Mouse (Mus musculus) heart, embryonic 15.5 days (tissue): ENCODE measurements around the gene Hunk. TPM values are rescaled to one million over a fixed set of nuclear protein-coding genes. Genes with fewer than 3 reads are reported as not detected.

Experiments used
- ATAC-seq: fragments of 200-750 bp; cut with Nextera tagmentation; replicated peaks from 2 replicates; pipeline ENCODE4 v1.8.0; 2017; ENCODE audit warnings: low read depth, moderate TSS enrichment; ENCODE audit not compliant: insufficient number of reproducible peaks, insufficient read depth, low FRiP score
- H3K27ac ChIP-seq: fragments of 300-500 bp; sonication (generic); 2 replicates; pipeline ENCODE4 v1.5.1; 2015; ENCODE audit warnings: mild to moderate bottlenecking, inconsistent platforms
- H3K27me3 ChIP-seq: fragments of 300-500 bp; sonication (generic); 2 replicates; pipeline ENCODE4 v1.6.1; 2015; ENCODE audit warnings: inconsistent platforms
- H3K36me3 ChIP-seq: fragments of 300-500 bp; sonication (generic); 2 replicates; pipeline ENCODE4 v1.6.1; 2015; ENCODE audit warnings: mild to moderate bottlenecking, inconsistent platforms
- H3K4me1 ChIP-seq: fragments of 300-500 bp; sonication (generic); replicated peaks from 2 replicates; pipeline ENCODE4 v1.6.1; 2015; ENCODE audit warnings: inconsistent platforms
- H3K4me2 ChIP-seq: fragments of 300-500 bp; sonication (generic); 2 replicates; pipeline ENCODE4 v1.6.1; 2015; ENCODE audit warnings: inconsistent platforms, mild to moderate bottlenecking, moderate library complexity
- H3K4me3 ChIP-seq: fragments of 300-500 bp; sonication (generic); 2 replicates; pipeline ENCODE4 v1.5.1; 2015; ENCODE audit warnings: mild to moderate bottlenecking, inconsistent platforms
- H3K9ac ChIP-seq: fragments of 300-500 bp; sonication (generic); 2 replicates; pipeline ENCODE4 v1.6.1; 2015; ENCODE audit warnings: mild to moderate bottlenecking, inconsistent platforms
- H3K9me3 ChIP-seq: fragments of 300-500 bp; sonication (generic); replicated peaks from 2 replicates; pipeline ENCODE4 v1.6.1; 2016; ENCODE audit warnings: inconsistent platforms
- WGBS: fragments of 180-500 bp; shearing (Covaris S2); methylation state at CpG from one replicate; pipeline ENCODE4 v1.1.7; 2015; ENCODE audit warnings: mixed read lengths; 5-methylcytosine and 5-hydroxymethylcytosine counted together
- polyA plus RNA-seq: library from polyadenylated mRNA; unstranded; fragments of >200 nt; fragmentation: Nextera tagmentation; extraction: Ambion mirVana; gene quantifications from 2 replicates; pipeline ENCODE4 v1.2.1, GENCODE M21; 2015

Hunk gene
- polyA plus RNA-seq = 7.2 and 9.8 TPM in 2 replicates

DNA sequence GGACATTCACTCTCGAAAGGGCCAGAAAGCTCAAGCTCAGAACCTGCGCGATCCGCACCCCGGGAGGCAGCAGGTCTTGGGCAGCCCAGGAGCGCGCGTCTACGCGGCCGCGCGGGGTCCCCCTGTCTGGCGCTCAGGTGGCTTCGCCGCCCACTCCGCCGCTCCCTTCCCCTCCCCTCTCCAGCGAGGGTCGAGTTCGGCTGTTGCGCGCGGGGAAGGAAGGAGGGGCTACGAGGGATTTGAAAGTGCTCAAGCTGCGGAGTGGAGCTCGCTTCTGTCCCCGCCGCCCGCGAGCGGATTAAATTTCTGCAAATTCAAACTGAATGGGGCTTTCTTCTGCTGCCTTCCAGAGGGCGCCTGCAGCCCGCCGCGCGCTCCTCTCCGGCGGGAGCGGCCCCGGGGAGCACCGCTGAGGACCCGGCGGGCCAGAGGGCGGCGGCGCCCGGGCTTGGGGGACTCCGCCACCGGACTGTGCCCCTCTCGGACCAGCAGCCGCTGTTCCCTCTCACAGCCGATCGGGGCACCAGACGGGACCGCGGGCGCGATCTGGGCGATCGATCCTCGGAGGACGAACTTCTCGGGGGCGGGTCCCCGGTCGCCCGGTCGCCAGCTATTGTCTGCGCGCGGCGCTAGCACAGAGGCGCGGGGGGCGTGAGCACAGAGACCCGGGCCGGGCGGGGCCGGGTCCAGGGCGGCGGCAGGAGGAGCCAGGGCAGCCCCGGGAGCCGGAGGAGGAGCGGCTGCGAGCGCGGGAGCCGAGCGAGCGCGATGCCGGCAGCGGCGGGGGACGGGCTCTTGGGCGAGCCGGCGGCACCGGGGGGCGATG lies at the start of gene Hunk:
TSS of gene Hunk (plus strand) at position 326 of the 826 bp plus-strand sequence.
- peak; percentile 85 for ATAC-seq
- H3K27ac ChIP-seq = peak within 1 kb of the TSS; percentile 95
- no peaks in the 10 kb centered on the region for H3K36me3 ChIP-seq
- peak within 1 kb of the TSS; percentile 62 for H3K4me3 ChIP-seq
- H3K9ac ChIP-seq = peak within 1 kb of the TSS; percentile 77
- peaks cover 49% of the 10 kb centered on the region for H3K4me1 ChIP-seq
- WGBS = under 1% methylated on average over 85 of the region's 101 CpGs
- H3K4me2 ChIP-seq = peak within 1 kb of the TSS; percentile 75
- H3K27me3 ChIP-seq = no peaks in the 10 kb centered on the region; the same call in 1 of the 2 replicates
- H3K9me3 ChIP-seq = peaks cover 3% of the 10 kb centered on the region; the same call in 1 of the 2 replicates

GRCm38 (mm10) chr16:90339026-90339425 lies 46.8 kb upstream of the Hunk start:
- Histone ChIP-seq H3K27me3 (no peaks in the 10 kb centered on the region), H3K4me2 (no peak overlapping the region), H3K9me3 (no peaks in the 10 kb centered on the region), H3K4me1 (peaks cover 8% of the 10 kb centered on the region), H3K4me3 (no peak overlapping the region), H3K27ac (no peak overlapping the region), H3K36me3 (peaks cover 7% of the 10 kb centered on the region; the same call in 1 of the 2 replicates), H3K9ac (no peak overlapping the region)
- ATAC-seq = no peak
- 87% methylated on average over 6 of the region's 6 CpGs for WGBS

- peaks cover 8% of the 10 kb centered on the region for H3K4me1 ChIP-seq
- H3K27me3 ChIP-seq = no peaks in the 10 kb centered on the region
- no peak overlapping the region for H3K9ac ChIP-seq
- no peaks in the 10 kb centered on the region for H3K9me3 ChIP-seq
- peaks cover 7% of the 10 kb centered on the region; the same call in 1 of the 2 replicates for H3K36me3 ChIP-seq
- H3K4me3 ChIP-seq = no peak overlapping the region
- no peak overlapping the region for H3K4me2 ChIP-seq
- no peak for ATAC-seq
- 65% methylated on average over 5 of the region's 5 CpGs for WGBS
- peak overlapping the region; percentile 39 for H3K27ac ChIP-seq
Measured at GRCm38 (mm10) chr16:90341086-90341485, 44.7 kb upstream of the Hunk start.

DNA sequence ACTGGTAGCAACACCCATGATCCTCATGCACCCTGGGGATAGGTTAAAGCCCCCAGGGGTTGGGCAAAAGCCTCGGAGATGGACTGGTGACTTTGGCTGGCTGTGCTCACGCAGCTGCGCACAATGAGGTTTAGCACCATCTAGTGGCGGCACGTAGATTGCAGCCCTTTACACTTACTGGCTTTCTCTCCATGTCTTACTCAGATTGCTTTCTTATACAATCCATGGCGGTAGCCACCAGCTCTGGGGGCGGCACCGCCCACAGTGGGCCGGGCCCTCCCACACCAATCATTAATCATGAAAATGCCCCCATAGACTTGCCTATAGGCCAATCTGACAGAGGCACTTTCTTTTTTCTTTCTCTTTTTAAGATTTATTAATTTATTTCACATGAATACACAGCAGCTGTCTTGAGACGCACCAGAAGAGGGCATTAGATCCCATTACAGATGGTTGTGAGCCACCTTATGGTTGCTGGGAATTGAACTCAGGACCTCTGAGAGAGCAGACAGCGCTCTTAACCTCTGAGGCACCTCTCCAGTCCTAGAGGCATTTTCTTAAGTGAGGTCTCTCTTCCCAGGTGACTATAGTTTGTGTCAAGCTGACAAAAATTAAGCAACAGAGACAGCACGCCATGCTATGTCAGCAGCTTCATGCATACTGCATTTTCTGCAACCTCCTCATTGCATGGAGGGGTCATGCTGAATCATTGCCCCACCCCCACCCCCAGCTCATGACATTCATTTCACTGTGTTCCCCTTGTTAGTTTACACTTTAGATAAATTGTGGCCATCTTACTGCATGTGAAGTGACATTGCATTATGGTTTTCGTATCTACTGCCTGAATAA lies 35.9 kb upstream of the Hunk start:
- H3K4me3 ChIP-seq = no peak overlapping the region
- no peak overlapping the region for H3K4me2 ChIP-seq
- no peak overlapping the region for H3K27ac ChIP-seq
- H3K9me3 ChIP-seq = no peaks in the 10 kb centered on the region
- H3K9ac ChIP-seq = no peak overlapping the region
- no peaks in the 10 kb centered on the region for H3K27me3 ChIP-seq
- H3K4me1 ChIP-seq = 0 out of 2 replicates have a peak, but pooled peaks cover 2% of the 10 kb centered on the region
- WGBS = 27% methylated on average over 13 of the region's 13 CpGs
- no peaks in the 10 kb centered on the region for H3K36me3 ChIP-seq
- peak; percentile 88 for ATAC-seq

DNA sequence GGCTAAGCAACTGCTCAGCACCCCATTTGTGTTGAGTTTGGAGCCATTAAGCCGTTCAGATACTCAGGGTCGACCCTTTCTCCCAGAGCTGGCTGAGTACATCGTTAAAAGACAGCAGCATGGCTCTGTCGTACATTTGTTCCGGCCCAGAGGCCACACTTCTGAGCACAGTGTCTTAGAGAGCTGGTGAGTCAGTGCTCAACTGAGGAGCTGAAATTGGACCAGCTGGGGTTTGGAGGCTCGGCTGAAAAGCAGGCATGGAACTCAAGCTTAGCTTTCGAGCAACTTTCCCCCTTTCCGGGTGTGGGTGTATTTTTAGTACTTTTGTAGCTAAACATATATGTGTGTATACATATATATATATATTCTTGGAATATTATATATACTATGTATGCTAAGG lies 34.1 kb upstream of the Hunk start:
- no peak for ATAC-seq
- no peaks in the 10 kb centered on the region for H3K27me3 ChIP-seq
- H3K9ac ChIP-seq = no peak overlapping the region
- 0 out of 2 replicates have a peak, but pooled peaks cover 2% of the 10 kb centered on the region for H3K4me1 ChIP-seq
- H3K27ac ChIP-seq = no peak overlapping the region
- no peak overlapping the region for H3K4me2 ChIP-seq
- H3K9me3 ChIP-seq = no peaks in the 10 kb centered on the region
- no peak overlapping the region for H3K4me3 ChIP-seq
- no peaks in the 10 kb centered on the region for H3K36me3 ChIP-seq
- 72% methylated on average over 8 of the region's 8 CpGs for WGBS

DNA sequence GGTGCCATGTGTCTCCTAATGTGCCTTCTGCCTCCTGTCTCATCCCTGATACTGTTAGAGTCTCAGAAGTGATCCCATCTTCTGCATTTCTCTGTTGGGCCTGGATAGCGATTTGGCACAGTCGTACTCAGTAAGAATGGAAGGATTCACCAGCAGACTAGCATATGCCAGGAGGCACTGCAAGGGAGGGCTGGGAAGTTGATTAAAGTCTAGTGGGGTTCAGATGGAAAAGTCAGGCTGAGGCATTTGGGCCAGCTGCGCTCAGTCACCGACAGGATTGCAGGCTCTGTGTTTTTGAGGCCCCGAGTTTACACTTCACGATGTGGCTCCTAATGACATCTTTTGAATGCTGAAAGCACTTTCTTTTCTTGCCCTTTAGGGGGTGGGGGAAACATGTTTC lies 33.1 kb upstream of the Hunk start:
- no peak overlapping the region for H3K9ac ChIP-seq
- no peak overlapping the region for H3K4me2 ChIP-seq
- no peak overlapping the region for H3K4me3 ChIP-seq
- H3K36me3 ChIP-seq = no peaks in the 10 kb centered on the region
- WGBS = 63% methylated on average over 6 of the region's 6 CpGs
- H3K27me3 ChIP-seq = no peaks in the 10 kb centered on the region
- H3K4me1 ChIP-seq = 0 out of 2 replicates have a peak, but pooled peaks cover 2% of the 10 kb centered on the region
- no peaks in the 10 kb centered on the region for H3K9me3 ChIP-seq
- ATAC-seq = no peak
- no peak overlapping the region for H3K27ac ChIP-seq

GRCm38 (mm10) chr16:90353156-90353555 lies 32.7 kb upstream of the Hunk start:
- Histone ChIP-seq H3K36me3 (no peaks in the 10 kb centered on the region), H3K27me3 (no peaks in the 10 kb centered on the region), H3K4me1 (0 out of 2 replicates have a peak, but pooled peaks cover 4% of the 10 kb centered on the region), H3K4me3 (no peak overlapping the region), H3K4me2 (no peak overlapping the region), H3K9ac (no peak overlapping the region), H3K27ac (no peak overlapping the region), H3K9me3 (no peaks in the 10 kb centered on the region)
- no peak for ATAC-seq
- 81% methylated on average over 5 of the region's 5 CpGs for WGBS

- Histone ChIP-seq H3K27me3 (no peaks in the 10 kb centered on the region), H3K27ac (peak overlapping the region; percentile 61), H3K4me3 (peak overlapping the region; percentile 24), H3K36me3 (no peaks in the 10 kb centered on the region), H3K9ac (no peak overlapping the region), H3K4me1 (peaks cover 32% of the 10 kb centered on the region), H3K9me3 (no peaks in the 10 kb centered on the region), H3K4me2 (peak overlapping the region; percentile 44)
- peak; percentile 21; the same call in 1 of the 2 replicates for ATAC-seq
- 20% methylated on average over 9 of the region's 9 CpGs for WGBS
Measured at GRCm38 (mm10) chr16:90359329-90359728, 26.5 kb upstream of the Hunk start.

DNA sequence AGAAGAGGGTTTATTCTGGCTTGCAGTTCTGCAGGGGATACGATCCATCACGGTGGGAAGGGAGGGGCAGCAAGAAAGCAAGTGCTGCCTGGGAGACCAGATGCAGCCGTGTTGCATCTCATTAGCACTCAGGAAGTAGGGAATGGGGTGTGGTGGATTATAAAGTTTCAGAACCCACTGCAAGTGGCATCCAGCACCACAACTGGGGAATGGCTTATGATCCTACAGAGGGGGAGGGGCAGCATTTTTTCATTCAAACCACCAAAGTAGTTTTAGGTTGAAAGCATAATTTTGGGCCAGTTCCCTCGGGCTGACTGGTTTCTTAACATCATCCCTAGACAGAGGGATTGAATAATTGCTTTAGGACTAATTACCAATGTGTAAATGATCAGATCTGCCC lies 26.1 kb upstream of the Hunk start:
- Histone ChIP-seq H3K4me1 (peaks cover 32% of the 10 kb centered on the region), H3K4me2 (peak overlapping the region; percentile 44), H3K27me3 (no peaks in the 10 kb centered on the region), H3K27ac (peak overlapping the region; percentile 61), H3K36me3 (no peaks in the 10 kb centered on the region), H3K4me3 (peak overlapping the region; percentile 24), H3K9me3 (no peaks in the 10 kb centered on the region), H3K9ac (no peak overlapping the region)
- 16% methylated on average over 4 of the region's 4 CpGs for WGBS
- no peak for ATAC-seq

DNA sequence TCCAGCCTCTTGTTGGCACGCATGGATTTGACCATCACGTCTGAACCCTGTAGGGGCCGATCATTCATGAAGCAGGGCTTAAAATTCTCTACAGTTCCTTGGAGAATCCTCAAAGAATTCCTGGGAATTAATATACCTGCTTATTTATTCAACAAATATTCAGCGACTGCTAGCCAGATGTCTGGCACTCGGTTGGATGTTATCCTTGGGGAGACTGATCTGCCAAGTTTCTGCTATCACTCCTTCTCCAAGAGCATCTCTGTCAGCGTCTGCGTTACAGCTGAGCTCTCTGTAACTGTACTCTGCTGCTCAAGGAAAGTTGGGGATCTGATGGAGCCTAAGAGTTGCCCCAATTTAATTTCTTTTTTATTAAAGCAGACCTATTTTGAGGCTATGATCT lies 25.5 kb upstream of the Hunk start:
- Histone ChIP-seq H3K9ac (no peak overlapping the region), H3K27ac (no peak overlapping the region), H3K27me3 (no peaks in the 10 kb centered on the region), H3K9me3 (no peaks in the 10 kb centered on the region), H3K36me3 (no peaks in the 10 kb centered on the region), H3K4me3 (no peak overlapping the region), H3K4me2 (no peak overlapping the region), H3K4me1 (peaks cover 32% of the 10 kb centered on the region)
- no peak for ATAC-seq
- 41% methylated on average over 7 of the region's 7 CpGs for WGBS

GRCm38 (mm10) chr16:90362926-90363325 lies 22.9 kb upstream of the Hunk start:
- 61% methylated on average over 6 of the region's 6 CpGs for WGBS
- ATAC-seq = no peak

More at GRCm38 (mm10) chr16:90362926-90363325, 22.9 kb upstream of the Hunk start:
- H3K9ac ChIP-seq = no peak overlapping the region
- H3K9me3 ChIP-seq = no peaks in the 10 kb centered on the region
- H3K4me1 ChIP-seq = peaks cover 30% of the 10 kb centered on the region
- no peaks in the 10 kb centered on the region for H3K27me3 ChIP-seq
- no peak overlapping the region for H3K4me2 ChIP-seq
- no peaks in the 10 kb centered on the region for H3K36me3 ChIP-seq
- H3K27ac ChIP-seq = no peak overlapping the region
- H3K4me3 ChIP-seq = no peak overlapping the region
